Mouse (Mus musculus): Measurements from ENCODE around the gene Gm17581. TPM values are rescaled to one million over a fixed set of nuclear protein-coding genes. Genes with fewer than 3 reads are reported as not detected.
"Not testable (repeated sequence)": the region's sequence is repeated elsewhere in the genome, so short reads cannot be mapped to it uniquely, and the experiment has no call there.

The Gm17581 gene
- polyA plus RNA-seq, 1 experiment from 2014 or later, result not detected

DNA sequence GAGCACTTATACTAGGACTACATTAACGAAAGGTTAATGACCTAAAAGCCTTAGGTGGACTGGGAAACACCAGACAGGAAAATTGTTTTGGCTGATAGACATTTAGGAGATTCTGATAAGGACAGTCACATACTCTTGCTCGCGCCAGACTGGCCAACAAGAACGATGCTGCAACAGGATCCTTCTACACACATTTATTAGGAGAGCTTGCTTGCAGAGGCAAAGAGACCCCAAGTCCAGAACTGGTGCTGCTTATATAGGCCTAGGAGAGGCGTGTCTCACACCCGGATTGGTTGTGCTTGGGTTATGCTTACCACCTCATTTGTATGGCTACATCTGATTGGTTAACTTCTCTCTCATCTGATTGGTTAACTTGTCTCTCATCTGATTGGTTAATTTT is 37.2 kb downstream of the Gm17581 start:
- not testable (repeated sequence) for ATAC-seq (replicated peaks; ENCODE audit: extremely low read depth, insufficient read depth, low FRiP score)

GRCm38 (mm10) chr2:155696851-155697250 is 38.8 kb downstream of the Gm17581 start:
- no peaks in the 10 kb centered on the region for H3K27me3 ChIP-seq (ENCODE audit: control insufficient read depth, insufficient read depth, low read length)
- H3K4me1 ChIP-seq (ENCODE audit: control insufficient read depth, insufficient read depth, low read length), result no peaks in the 10 kb centered on the region
- no peaks in the 10 kb centered on the region for H3K9me3 ChIP-seq (replicated peaks; ENCODE audit: control insufficient read depth, low read length)
- no peak overlapping the region for H3K9ac ChIP-seq (ENCODE audit: low read length)
- H3K27ac ChIP-seq (ENCODE audit: low read length), result no peak overlapping the region
- no peak overlapping the region for H3K4me3 ChIP-seq (ENCODE audit: low read length)
- H3K36me3 ChIP-seq (ENCODE audit: control insufficient read depth, insufficient read depth), result no peaks in the 10 kb centered on the region
- H3K4me2 ChIP-seq (ENCODE audit: low read depth, low read length), result no peak overlapping the region
- 66% methylated on average over 7 of the region's 7 CpGs for WGBS
- ATAC-seq (replicated peaks; ENCODE audit: extremely low read depth, insufficient read depth, low FRiP score), result no peak

More for the DNA sequence above, 37.2 kb downstream of the Gm17581 start:
- not testable (repeated sequence) for H3K27ac ChIP-seq (ENCODE audit: low read length); H3K9ac ChIP-seq (ENCODE audit: low read length); H3K4me3 ChIP-seq (ENCODE audit: low read length); H3K9me3 ChIP-seq (replicated peaks; ENCODE audit: control insufficient read depth, low read length); H3K4me2 ChIP-seq (ENCODE audit: low read depth, low read length); H3K4me1 ChIP-seq (ENCODE audit: control insufficient read depth, insufficient read depth, low read length); H3K36me3 ChIP-seq (ENCODE audit: control insufficient read depth, insufficient read depth); H3K27me3 ChIP-seq (ENCODE audit: control insufficient read depth, insufficient read depth, low read length)
- WGBS, result 84% methylated on average over 6 of the region's 6 CpGs

GRCm38 (mm10) chr2:155696091-155696558 is 39.5 kb downstream of the Gm17581 start:
- no peak overlapping the region for H3K4me2 ChIP-seq (ENCODE audit: low read depth, low read length)
- WGBS, result 17% methylated on average over 7 of the region's 7 CpGs
- no peak overlapping the region for H3K9ac ChIP-seq (ENCODE audit: low read length)
- H3K27ac ChIP-seq (ENCODE audit: low read length), result no peak overlapping the region
- no peaks in the 10 kb centered on the region for H3K9me3 ChIP-seq (replicated peaks; ENCODE audit: control insufficient read depth, low read length)
- H3K36me3 ChIP-seq (ENCODE audit: control insufficient read depth, insufficient read depth), result no peaks in the 10 kb centered on the region
- no peaks in the 10 kb centered on the region for H3K27me3 ChIP-seq (ENCODE audit: control insufficient read depth, insufficient read depth, low read length)
- peaks cover 2% of the 10 kb centered on the region for H3K4me1 ChIP-seq (ENCODE audit: control insufficient read depth, insufficient read depth, low read length)
- H3K4me3 ChIP-seq (ENCODE audit: low read length), result no peak overlapping the region
- ATAC-seq (replicated peaks; ENCODE audit: extremely low read depth, insufficient read depth, low FRiP score), result no peak

DNA sequence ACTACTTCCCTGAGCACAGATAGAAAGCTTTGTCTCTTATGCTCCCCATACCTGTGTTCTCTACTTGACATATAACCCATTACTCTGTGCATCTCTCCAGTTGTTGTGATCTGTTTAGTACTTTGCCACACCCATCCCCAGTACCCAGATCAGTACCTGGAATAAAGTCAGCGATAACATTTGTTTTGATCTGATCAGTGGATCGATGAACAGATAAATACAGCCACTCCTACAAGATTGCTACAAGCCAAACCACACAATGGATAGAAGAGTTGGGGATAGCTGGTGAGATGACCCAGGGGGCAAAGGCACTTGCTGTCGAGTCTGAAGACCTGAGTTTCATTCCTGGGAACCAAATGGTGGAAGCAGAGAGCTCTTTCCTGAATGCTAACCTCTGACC is 40.4 kb downstream of the Gm17581 start:
- Histone ChIP-seq H3K36me3 (ENCODE audit: control insufficient read depth, insufficient read depth) (no peaks in the 10 kb centered on the region), H3K27ac (ENCODE audit: low read length) (no peak overlapping the region), H3K4me2 (ENCODE audit: low read depth, low read length) (no peak overlapping the region), H3K27me3 (ENCODE audit: control insufficient read depth, insufficient read depth, low read length) (no peaks in the 10 kb centered on the region), H3K9me3 (replicated peaks; ENCODE audit: control insufficient read depth, low read length) (no peaks in the 10 kb centered on the region), H3K4me3 (ENCODE audit: low read length) (no peak overlapping the region), H3K4me1 (ENCODE audit: control insufficient read depth, insufficient read depth, low read length) (peaks cover 10% of the 10 kb centered on the region), H3K9ac (ENCODE audit: low read length) (no peak overlapping the region)
- ATAC-seq (replicated peaks; ENCODE audit: extremely low read depth, insufficient read depth, low FRiP score), result no peak
- WGBS, result 66% methylated on average over 3 of the region's 3 CpGs

DNA sequence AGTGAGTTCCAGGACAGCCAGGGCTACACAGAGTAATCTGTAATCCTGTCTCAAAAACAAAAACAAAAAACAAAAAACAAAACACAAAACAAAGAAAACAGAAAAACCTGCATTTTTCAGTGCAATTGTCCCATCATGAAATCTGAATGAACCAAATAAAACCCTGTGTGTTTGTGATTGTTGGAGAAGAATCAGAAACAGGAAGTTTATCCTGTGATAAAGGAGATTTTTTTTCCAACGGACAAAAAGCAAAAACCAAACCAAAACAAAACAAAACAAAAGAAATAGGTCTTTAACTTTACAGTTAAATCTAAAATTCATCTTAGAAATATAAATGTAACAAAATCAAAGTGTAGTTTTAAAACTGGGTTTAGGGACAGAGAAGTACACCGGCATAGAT is 41.1 kb downstream of the Gm17581 start:
- no peak overlapping the region for H3K27ac ChIP-seq (ENCODE audit: low read length)
- no peak overlapping the region for H3K4me3 ChIP-seq (ENCODE audit: low read length)
- WGBS, result 61% methylated on average over 2 of the region's 2 CpGs
- H3K9ac ChIP-seq (ENCODE audit: low read length), result no peak overlapping the region
- no peak for ATAC-seq (replicated peaks; ENCODE audit: extremely low read depth, insufficient read depth, low FRiP score)
- H3K36me3 ChIP-seq (ENCODE audit: control insufficient read depth, insufficient read depth), result no peaks in the 10 kb centered on the region
- no peaks in the 10 kb centered on the region for H3K27me3 ChIP-seq (ENCODE audit: control insufficient read depth, insufficient read depth, low read length)
- H3K4me1 ChIP-seq (ENCODE audit: control insufficient read depth, insufficient read depth, low read length), result peaks cover 11% of the 10 kb centered on the region
- no peaks in the 10 kb centered on the region for H3K9me3 ChIP-seq (replicated peaks; ENCODE audit: control insufficient read depth, low read length)
- H3K4me2 ChIP-seq (ENCODE audit: low read depth, low read length), result no peak overlapping the region

GRCm38 (mm10) chr2:155693136-155693535 is 42.5 kb downstream of the Gm17581 start:
- H3K4me1 ChIP-seq (ENCODE audit: control insufficient read depth, insufficient read depth, low read length), result peaks cover 11% of the 10 kb centered on the region
- no peak overlapping the region for H3K4me3 ChIP-seq (ENCODE audit: low read length)
- H3K9me3 ChIP-seq (replicated peaks; ENCODE audit: control insufficient read depth, low read length), result no peaks in the 10 kb centered on the region
- no peaks in the 10 kb centered on the region for H3K27me3 ChIP-seq (ENCODE audit: control insufficient read depth, insufficient read depth, low read length)
- no peak for ATAC-seq (replicated peaks; ENCODE audit: extremely low read depth, insufficient read depth, low FRiP score)
- H3K36me3 ChIP-seq (ENCODE audit: control insufficient read depth, insufficient read depth), result no peaks in the 10 kb centered on the region
- WGBS, result 80% methylated on average over 4 of the region's 4 CpGs
- no peak overlapping the region for H3K4me2 ChIP-seq (ENCODE audit: low read depth, low read length)
- no peak overlapping the region for H3K27ac ChIP-seq (ENCODE audit: low read length)
- no peak overlapping the region for H3K9ac ChIP-seq (ENCODE audit: low read length)

DNA sequence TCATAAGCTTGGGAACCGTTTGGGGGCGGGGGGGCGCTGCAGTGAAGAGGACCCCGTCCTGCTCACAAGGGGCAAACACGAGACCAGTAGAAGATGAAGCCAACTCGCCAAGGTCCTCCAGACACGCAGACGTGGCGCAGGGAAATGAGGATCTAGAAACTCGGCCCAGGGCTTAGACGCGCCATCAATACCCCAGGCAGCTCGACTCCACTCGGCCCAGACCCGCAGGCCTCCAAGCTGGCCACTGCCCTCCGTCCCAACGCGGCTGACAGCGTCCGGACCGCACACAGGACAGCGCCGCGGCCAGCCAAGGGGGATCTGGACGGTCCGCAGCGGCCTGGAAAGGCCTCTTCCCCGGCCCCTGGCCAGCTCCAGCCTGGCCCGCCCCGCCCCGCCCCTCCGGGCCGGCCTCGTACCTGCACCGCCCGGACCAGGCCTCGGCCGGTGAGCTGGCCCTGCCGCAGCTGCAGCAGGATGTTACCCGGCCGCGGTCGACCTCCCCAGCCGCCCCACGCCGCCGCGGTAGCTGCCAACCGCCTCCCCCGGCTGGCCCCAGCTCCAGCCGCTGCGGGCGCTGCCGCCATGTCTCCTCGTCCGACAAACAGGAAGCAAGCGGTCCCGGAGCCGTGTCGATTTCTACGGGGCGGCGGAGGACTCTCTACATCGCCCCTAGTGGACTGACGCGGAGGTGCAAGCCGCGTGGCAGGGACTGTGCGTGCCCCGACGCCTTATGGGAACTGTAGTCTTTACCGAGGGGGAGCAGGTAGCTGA is 43.8 kb downstream of the Gm17581 start, which contains the start of gene Trpc4ap:
TSS of gene Trpc4ap (minus strand) at position 662 of the 771 bp plus-strand sequence.
- Histone ChIP-seq H3K9ac (ENCODE audit: low read length) (peak within 1 kb of the TSS; percentile 90), H3K9me3 (replicated peaks; ENCODE audit: control insufficient read depth, low read length) (no peaks in the 10 kb centered on the region), H3K4me3 (ENCODE audit: low read length) (peak within 1 kb of the TSS; percentile 78), H3K27ac (ENCODE audit: low read length) (peak within 1 kb of the TSS; percentile 80), H3K36me3 (ENCODE audit: control insufficient read depth, insufficient read depth) (0 out of 2 replicates have a peak, but pooled peaks cover 2% of the 10 kb centered on the region), H3K4me1 (ENCODE audit: control insufficient read depth, insufficient read depth, low read length) (peaks cover 14% of the 10 kb centered on the region), H3K27me3 (ENCODE audit: control insufficient read depth, insufficient read depth, low read length) (no peaks in the 10 kb centered on the region), H3K4me2 (ENCODE audit: low read depth, low read length) (peak within 1 kb of the TSS; percentile 86)
- WGBS, result under 1% methylated on average over 62 of the region's 72 CpGs
- ATAC-seq (replicated peaks; ENCODE audit: extremely low read depth, insufficient read depth, low FRiP score), result peak; percentile 96

GRCm38 (mm10) chr2:155691336-155691722 is 44.3 kb downstream of the Gm17581 start:
- Histone ChIP-seq H3K27me3 (ENCODE audit: control insufficient read depth, insufficient read depth, low read length) (no peaks in the 10 kb centered on the region), H3K4me2 (ENCODE audit: low read depth, low read length) (peak overlapping the region; percentile 86), H3K36me3 (ENCODE audit: control insufficient read depth, insufficient read depth) (0 out of 2 replicates have a peak, but pooled peaks cover 2% of the 10 kb centered on the region), H3K4me1 (ENCODE audit: control insufficient read depth, insufficient read depth, low read length) (peaks cover 14% of the 10 kb centered on the region), H3K9ac (ENCODE audit: low read length) (peak overlapping the region; percentile 90), H3K27ac (ENCODE audit: low read length) (peak overlapping the region; percentile 80), H3K4me3 (ENCODE audit: low read length) (peak overlapping the region; percentile 78), H3K9me3 (replicated peaks; ENCODE audit: control insufficient read depth, low read length) (no peaks in the 10 kb centered on the region)
- no peak for ATAC-seq (replicated peaks; ENCODE audit: extremely low read depth, insufficient read depth, low FRiP score)
- WGBS, result 4% methylated on average over 8 of the region's 8 CpGs

DNA sequence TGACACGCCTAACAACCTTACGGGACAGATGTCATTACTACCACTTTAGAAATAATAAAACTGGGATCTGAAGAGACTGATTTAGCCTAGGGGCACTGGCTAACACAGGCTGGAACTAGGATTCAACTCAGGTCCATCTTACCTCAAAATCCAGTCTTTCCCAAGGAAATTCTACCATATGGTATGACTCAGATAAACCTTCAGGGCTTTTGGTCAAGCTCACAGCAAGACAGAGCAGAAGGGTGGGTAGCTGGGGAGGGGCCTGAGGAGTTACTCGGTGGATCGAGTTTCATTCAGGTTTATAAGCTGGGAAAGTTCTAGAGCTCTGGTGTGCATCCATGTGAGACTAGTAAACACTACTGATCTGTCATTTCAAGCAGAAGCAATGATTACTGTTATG is 46.5 kb downstream of the Gm17581 start:
- Histone ChIP-seq H3K27ac (ENCODE audit: low read length) (no peak overlapping the region), H3K4me2 (ENCODE audit: low read depth, low read length) (no peak overlapping the region), H3K4me1 (ENCODE audit: control insufficient read depth, insufficient read depth, low read length) (peaks cover 16% of the 10 kb centered on the region), H3K27me3 (ENCODE audit: control insufficient read depth, insufficient read depth, low read length) (no peaks in the 10 kb centered on the region), H3K9me3 (replicated peaks; ENCODE audit: control insufficient read depth, low read length) (no peaks in the 10 kb centered on the region), H3K9ac (ENCODE audit: low read length) (no peak overlapping the region), H3K4me3 (ENCODE audit: low read length) (no peak overlapping the region), H3K36me3 (ENCODE audit: control insufficient read depth, insufficient read depth) (0 out of 2 replicates have a peak, but pooled peaks cover 2% of the 10 kb centered on the region)
- 86% methylated on average over 4 of the region's 4 CpGs for WGBS
- no peak for ATAC-seq (replicated peaks; ENCODE audit: extremely low read depth, insufficient read depth, low FRiP score)

All from heart, embryonic 16.5 days (tissue).